Mouse (Mus musculus) ES-E14 (cell line): Measurements from ENCODE around the gene 3110082J24Rik. TPM values are rescaled to one million over a fixed set of nuclear protein-coding genes. Genes with fewer than 3 reads are reported as not detected.

ENCODE experiments used
- DNase-seq: peaks from one replicate; pipeline ENCODE4 v3.0.0-alpha.2; 2013; ENCODE audit warnings: low read depth, low spot score
- H3K27ac ChIP-seq: 2 replicates; pipeline ENCODE4 v1.5.1; 2012; ENCODE audit warnings: low read depth, mild to moderate bottlenecking, low read length, moderate library complexity, mixed read lengths; ENCODE audit not compliant: poor library complexity, insufficient read depth, severe bottlenecking
- H3K36me3 ChIP-seq: 2 replicates; pipeline ENCODE4 v1.6.1; 2012; ENCODE audit warnings: mild to moderate bottlenecking, low read length, moderate library complexity, mixed read lengths; ENCODE audit not compliant: control insufficient read depth, poor library complexity, insufficient read depth, severe bottlenecking
- H3K4me1 ChIP-seq, 2 experiments: fragments of 150-350 bp in 1 of 2; sonication (generic) in 1 of 2; 2 replicates each; pipeline ENCODE4 v1.6.1; 2012; ENCODE audit warnings: low read length in 2 of 2, mild to moderate bottlenecking in 1 of 2, mixed read lengths in 1 of 2; ENCODE audit not compliant: control insufficient read depth in 2 of 2, insufficient read depth in 2 of 2, poor library complexity in 1 of 2
- H3K4me3 ChIP-seq, 2 experiments: fragments of 150-350 bp in 1 of 2; sonication (generic) in 1 of 2; 2 replicates each; pipeline ENCODE4 v1.5.1; 2012; ENCODE audit warnings: low read length in 2 of 2, low read depth in 1 of 2, mild to moderate bottlenecking in 1 of 2, mixed read lengths in 1 of 2; ENCODE audit not compliant: insufficient read depth in 1 of 2, poor library complexity in 1 of 2, severe bottlenecking in 1 of 2
- H3K9ac ChIP-seq: 2 replicates; pipeline ENCODE4 v1.6.1; 2012; ENCODE audit warnings: low read depth, mild to moderate bottlenecking, low read length, mixed read lengths; ENCODE audit not compliant: poor library complexity, insufficient read depth, severe bottlenecking
- H3K9me3 ChIP-seq: fragments of 150-350 bp; sonication (generic); 2 replicates; pipeline ENCODE4 v1.6.1; 2012; ENCODE audit warnings: low read depth, mild to moderate bottlenecking, low read length; ENCODE audit not compliant: control insufficient read depth, insufficient read depth
- CHD2 ChIP-seq: IDR thresholded peaks from 2 replicates; pipeline ENCODE4 v1.6.1; 2014; ENCODE audit warnings: mild to moderate bottlenecking, low read depth, low read length, inconsistent platforms
- HCFC1 ChIP-seq: IDR thresholded peaks from 2 replicates; pipeline ENCODE4 v1.6.1; 2012; ENCODE audit warnings: low read length, inconsistent platforms, borderline replicate concordance; ENCODE audit not compliant: insufficient read depth
- MAFK ChIP-seq: IDR thresholded peaks from 2 replicates; pipeline ENCODE4 v1.6.1; 2014; ENCODE audit warnings: mild to moderate bottlenecking, low read depth, low read length, inconsistent platforms; ENCODE audit not compliant: insufficient read depth
- ZC3H11A ChIP-seq: IDR thresholded peaks from 2 replicates; pipeline ENCODE4 v1.6.1; 2012; ENCODE audit warnings: low read depth, mild to moderate bottlenecking, inconsistent platforms, low read length, borderline replicate concordance
- ZNF384 ChIP-seq: IDR thresholded peaks from 2 replicates; pipeline ENCODE4 v1.6.1; 2012; ENCODE audit warnings: low read depth, low read length, inconsistent platforms
- in situ Hi-C, 2 experiments: fragments of 600-800 bp; cut with MboI; formaldehyde crosslinking; loops; one replicate each; pipeline ENCODE4 v1.15.1; 2025; ENCODE audit warnings: low sequenced_read_pairs in 2 of 2, inconsistent platforms in 1 of 2; ENCODE audit not compliant: unreplicated experiment in 2 of 2
- total RNA-seq: library from RNA; depleted of rRNA; stranded (reverse); fragments of 300-350 nt; gene quantifications from 2 replicates; pipeline ENCODE4 v1.2.3, GENCODE M21; 2012; rRNA removed

3110082J24Rik gene
- total RNA-seq, 1 experiment = not detected

DNA sequence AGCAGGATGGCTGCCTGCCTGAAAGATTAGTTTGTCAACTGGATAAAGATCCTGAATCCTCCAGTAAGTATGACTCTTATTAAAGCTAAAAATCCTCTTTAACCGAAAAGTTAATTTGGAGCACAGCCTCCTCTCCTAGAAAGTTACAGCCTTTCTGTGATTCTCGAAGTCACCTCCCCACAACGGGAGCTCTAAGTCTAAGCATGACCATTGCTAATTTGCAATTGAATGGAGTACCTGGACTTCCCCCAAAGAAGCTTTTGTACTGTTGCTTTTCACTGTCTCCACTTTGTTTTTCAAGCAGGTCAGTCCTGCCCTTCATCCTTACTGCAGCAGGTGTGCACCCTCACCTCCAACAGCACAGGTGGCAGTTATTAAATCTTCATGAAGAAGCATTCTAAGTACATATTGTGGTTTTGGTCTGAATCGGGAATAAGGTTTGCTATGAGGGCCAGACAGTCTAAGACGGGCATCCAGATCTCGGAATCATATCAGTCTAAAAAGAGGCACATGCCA, 47.6 kb downstream of the 3110082J24Rik start:
- peak; percentile 33 for DNase-seq
- peaks cover 0 to 7% of the 10 kb centered on the region in 2 experiments; a peak in 2 of 4 replicates for H3K4me1 ChIP-seq
- no peak overlapping the region; the same call in 1 of the 2 replicates for H3K9ac ChIP-seq
- in situ Hi-C loops = no loop called here
- no peaks in the 10 kb centered on the region; the same call in 1 of the 2 replicates for H3K9me3 ChIP-seq
- H3K4me3 ChIP-seq = no peak overlapping the region
- TF ChIP-seq ZC3H11A = no peak
- TF ChIP-seq CHD2 = 0 out of 2 replicates have a peak, but pooled peaks have one; percentile 31
- no peak for TF ChIP-seq MAFK
- TF ChIP-seq ZNF384 = peak; percentile 80
- no peak for TF ChIP-seq HCFC1
- H3K36me3 ChIP-seq = peaks cover 24% of the 10 kb centered on the region
- H3K27ac ChIP-seq = peak overlapping the region; percentile 87

Other genes with a start within 250 kb of the 3110082J24Rik start
- gene Il6, start 93.0 kb downstream of the 3110082J24Rik start, total RNA-seq = not detected in 2 replicates
- 121 and 125 TPM in 2 replicates for gene Tyms, start 32.5 kb downstream of the 3110082J24Rik start, total RNA-seq
- gene Garem2, start 925 bp downstream of the 3110082J24Rik start, total RNA-seq = 1.7 and 2.0 TPM in 2 replicates
- 101 and 102 TPM in 2 replicates for gene Hadha, start 49.1 kb upstream of the 3110082J24Rik start, total RNA-seq
- 103 and 110 TPM in 2 replicates for gene Hadhb, start 49.2 kb upstream of the 3110082J24Rik start, total RNA-seq
- gene Adgrf3, start 99.6 kb upstream of the 3110082J24Rik start, total RNA-seq = 0.58 and 0.71 TPM in 2 replicates
- gene Selenoi, start 126.5 kb upstream of the 3110082J24Rik start, total RNA-seq = 104 and 110 TPM in 2 replicates
- 0.54 and 0.74 TPM in 2 replicates for gene Drc1, start 175.3 kb upstream of the 3110082J24Rik start, total RNA-seq